Mouse (Mus musculus): ENCODE results near the gene Sult4a1. TPM values are rescaled to one million over a fixed set of nuclear protein-coding genes. Genes with fewer than 3 reads are reported as not detected.

Gene Sult4a1
- polyA plus RNA-seq, 1 experiment from 2014 or later: 114 TPM

GRCm38 (mm10) chr15:84070116-84070676, 35.4 kb downstream of the Sult4a1 start:
- Histone ChIP-seq H3K4me1 (ENCODE audit: control insufficient read depth, insufficient read depth, low read length) (peaks cover 17% of the 10 kb centered on the region; the same call in 1 of the 2 replicates), H3K27me3 (ENCODE audit: control insufficient read depth, insufficient read depth, low read depth, low read length) (no peaks in the 10 kb centered on the region; the same call in 1 of the 2 replicates), H3K4me3 (ENCODE audit: low read depth, low read length) (no peak overlapping the region), H3K27ac (ENCODE audit: low read length) (no peak overlapping the region), H3K9ac (ENCODE audit: low read depth, low read length) (no peak overlapping the region), H3K9me3 (replicated peaks; ENCODE audit: control insufficient read depth, low read length, poor library complexity, severe bottlenecking) (no peaks in the 10 kb centered on the region), H3K36me3 (ENCODE audit: control insufficient read depth, insufficient read depth, low read length) (no peaks in the 10 kb centered on the region), H3K4me2 (ENCODE audit: low read length) (peak overlapping the region; percentile 35)
- ATAC-seq: no peak
- WGBS: 9% methylated on average over 13 of the region's 13 CpGs

GRCm38 (mm10) chr15:84069455-84070050, 36.0 kb downstream of the Sult4a1 start:
- Histone ChIP-seq H3K9me3 (replicated peaks; ENCODE audit: control insufficient read depth, low read length, poor library complexity, severe bottlenecking) (no peaks in the 10 kb centered on the region), H3K9ac (ENCODE audit: low read depth, low read length) (peak overlapping the region; percentile 21; the same call in 1 of the 2 replicates), H3K4me2 (ENCODE audit: low read length) (peak overlapping the region; percentile 35), H3K4me3 (ENCODE audit: low read depth, low read length) (no peak overlapping the region), H3K4me1 (ENCODE audit: control insufficient read depth, insufficient read depth, low read length) (peaks cover 16% of the 10 kb centered on the region; the same call in 1 of the 2 replicates), H3K27ac (ENCODE audit: low read length) (peak overlapping the region; percentile 6; the same call in 1 of the 2 replicates), H3K27me3 (ENCODE audit: control insufficient read depth, insufficient read depth, low read depth, low read length) (no peaks in the 10 kb centered on the region; the same call in 1 of the 2 replicates), H3K36me3 (ENCODE audit: control insufficient read depth, insufficient read depth, low read length) (no peaks in the 10 kb centered on the region)
- no peak for ATAC-seq
- WGBS: 6% methylated on average over 16 of the region's 16 CpGs

GRCm38 (mm10) chr15:84065701-84066100, 39.9 kb downstream of the Sult4a1 start:
- H3K27me3 ChIP-seq (ENCODE audit: control insufficient read depth, insufficient read depth, low read depth, low read length): no peaks in the 10 kb centered on the region
- no peak overlapping the region for H3K9ac ChIP-seq (ENCODE audit: low read depth, low read length)
- ATAC-seq: no peak
- H3K4me2 ChIP-seq (ENCODE audit: low read length): no peak overlapping the region; the same call in 1 of the 2 replicates
- peaks cover 16% of the 10 kb centered on the region; the same call in 1 of the 2 replicates for H3K4me1 ChIP-seq (ENCODE audit: control insufficient read depth, insufficient read depth, low read length)
- H3K4me3 ChIP-seq (ENCODE audit: low read depth, low read length): no peak overlapping the region
- H3K27ac ChIP-seq (ENCODE audit: low read length): no peak overlapping the region
- 63% methylated on average over 4 of the region's 4 CpGs for WGBS
- no peaks in the 10 kb centered on the region for H3K9me3 ChIP-seq (replicated peaks; ENCODE audit: control insufficient read depth, low read length, poor library complexity, severe bottlenecking)
- no peaks in the 10 kb centered on the region for H3K36me3 ChIP-seq (ENCODE audit: control insufficient read depth, insufficient read depth, low read length)

- Histone ChIP-seq H3K36me3 (ENCODE audit: control insufficient read depth, insufficient read depth, low read length) (no peaks in the 10 kb centered on the region), H3K4me2 (ENCODE audit: low read length) (peak within 1 kb of the TSS; percentile 77), H3K9ac (ENCODE audit: low read depth, low read length) (peak within 1 kb of the TSS; percentile 49; the same call in 1 of the 2 replicates), H3K27ac (ENCODE audit: low read length) (no peak within 1 kb of the TSS), H3K4me3 (ENCODE audit: low read depth, low read length) (peak within 1 kb of the TSS; percentile 42), H3K9me3 (replicated peaks; ENCODE audit: control insufficient read depth, low read length, poor library complexity, severe bottlenecking) (no peaks in the 10 kb centered on the region), H3K4me1 (ENCODE audit: control insufficient read depth, insufficient read depth, low read length) (peaks cover 16% of the 10 kb centered on the region; the same call in 1 of the 2 replicates), H3K27me3 (ENCODE audit: control insufficient read depth, insufficient read depth, low read depth, low read length) (no peaks in the 10 kb centered on the region)
- ATAC-seq: peak; percentile 75
- under 1% methylated on average over 28 of the region's 29 CpGs for WGBS
Measured at GRCm38 (mm10) chr15:84065140-84065539, 40.4 kb downstream of the Sult4a1 start, which contains the start of gene Efcab6. Efcab6 (minus strand) TSS chr15:84065379.

- ATAC-seq: no peak
- Histone ChIP-seq H3K9me3 (replicated peaks; ENCODE audit: control insufficient read depth, low read length, poor library complexity, severe bottlenecking) (no peaks in the 10 kb centered on the region), H3K4me3 (ENCODE audit: low read depth, low read length) (no peak overlapping the region), H3K4me2 (ENCODE audit: low read length) (no peak overlapping the region), H3K27me3 (ENCODE audit: control insufficient read depth, insufficient read depth, low read depth, low read length) (no peaks in the 10 kb centered on the region), H3K36me3 (ENCODE audit: control insufficient read depth, insufficient read depth, low read length) (no peaks in the 10 kb centered on the region), H3K4me1 (ENCODE audit: control insufficient read depth, insufficient read depth, low read length) (peaks cover under 1% of the 10 kb centered on the region; the same call in 1 of the 2 replicates), H3K27ac (ENCODE audit: low read length) (no peak overlapping the region), H3K9ac (ENCODE audit: low read depth, low read length) (no peak overlapping the region)
- WGBS: 79% methylated on average over 6 of the region's 6 CpGs
Measured at GRCm38 (mm10) chr15:84058841-84059240, 46.7 kb downstream of the Sult4a1 start.

GRCm38 (mm10) chr15:84056083-84056482, 49.5 kb downstream of the Sult4a1 start:
- Histone ChIP-seq H3K4me1 (ENCODE audit: control insufficient read depth, insufficient read depth, low read length) (peaks cover 4% of the 10 kb centered on the region), H3K36me3 (ENCODE audit: control insufficient read depth, insufficient read depth, low read length) (no peaks in the 10 kb centered on the region), H3K27me3 (ENCODE audit: control insufficient read depth, insufficient read depth, low read depth, low read length) (no peaks in the 10 kb centered on the region), H3K9me3 (replicated peaks; ENCODE audit: control insufficient read depth, low read length, poor library complexity, severe bottlenecking) (no peaks in the 10 kb centered on the region), H3K4me2 (ENCODE audit: low read length) (no peak overlapping the region), H3K4me3 (ENCODE audit: low read depth, low read length) (no peak overlapping the region), H3K9ac (ENCODE audit: low read depth, low read length) (no peak overlapping the region), H3K27ac (ENCODE audit: low read length) (no peak overlapping the region)
- ATAC-seq: no peak
- WGBS: 75% methylated on average over 5 of the region's 5 CpGs

GRCm38 (mm10) chr15:84053859-84054258, 51.7 kb downstream of the Sult4a1 start:
- Histone ChIP-seq H3K4me3 (ENCODE audit: low read depth, low read length) (no peak overlapping the region), H3K27ac (ENCODE audit: low read length) (peak overlapping the region; percentile 47; the same call in 1 of the 2 replicates), H3K9me3 (replicated peaks; ENCODE audit: control insufficient read depth, low read length, poor library complexity, severe bottlenecking) (no peaks in the 10 kb centered on the region; the same call in 1 of the 2 replicates), H3K4me1 (ENCODE audit: control insufficient read depth, insufficient read depth, low read length) (peaks cover 4% of the 10 kb centered on the region), H3K27me3 (ENCODE audit: control insufficient read depth, insufficient read depth, low read depth, low read length) (no peaks in the 10 kb centered on the region), H3K9ac (ENCODE audit: low read depth, low read length) (no peak overlapping the region), H3K4me2 (ENCODE audit: low read length) (0 out of 2 replicates have a peak overlapping the region, but pooled peaks have one; percentile 4), H3K36me3 (ENCODE audit: control insufficient read depth, insufficient read depth, low read length) (no peaks in the 10 kb centered on the region)
- ATAC-seq: peak; percentile 91
- WGBS: 24% methylated on average over 9 of the region's 9 CpGs

- Histone ChIP-seq H3K4me1 (ENCODE audit: control insufficient read depth, insufficient read depth, low read length) (peaks cover 4% of the 10 kb centered on the region), H3K4me3 (ENCODE audit: low read depth, low read length) (no peak overlapping the region), H3K36me3 (ENCODE audit: control insufficient read depth, insufficient read depth, low read length) (no peaks in the 10 kb centered on the region), H3K9me3 (replicated peaks; ENCODE audit: control insufficient read depth, low read length, poor library complexity, severe bottlenecking) (no peaks in the 10 kb centered on the region; the same call in 1 of the 2 replicates), H3K27me3 (ENCODE audit: control insufficient read depth, insufficient read depth, low read depth, low read length) (no peaks in the 10 kb centered on the region), H3K9ac (ENCODE audit: low read depth, low read length) (no peak overlapping the region), H3K27ac (ENCODE audit: low read length) (no peak overlapping the region), H3K4me2 (ENCODE audit: low read length) (no peak overlapping the region)
- WGBS: 91% methylated on average over 4 of the region's 4 CpGs
- ATAC-seq: peak; percentile 34; the same call in 1 of the 2 replicates
Measured at GRCm38 (mm10) chr15:84053240-84053639, 52.3 kb downstream of the Sult4a1 start.

GRCm38 (mm10) chr15:84052390-84052789, 53.2 kb downstream of the Sult4a1 start:
- Histone ChIP-seq H3K9me3 (replicated peaks; ENCODE audit: control insufficient read depth, low read length, poor library complexity, severe bottlenecking) (no peaks in the 10 kb centered on the region; the same call in 1 of the 2 replicates), H3K27ac (ENCODE audit: low read length) (no peak overlapping the region), H3K4me3 (ENCODE audit: low read depth, low read length) (no peak overlapping the region), H3K4me2 (ENCODE audit: low read length) (no peak overlapping the region), H3K4me1 (ENCODE audit: control insufficient read depth, insufficient read depth, low read length) (peaks cover 4% of the 10 kb centered on the region), H3K9ac (ENCODE audit: low read depth, low read length) (no peak overlapping the region), H3K27me3 (ENCODE audit: control insufficient read depth, insufficient read depth, low read depth, low read length) (no peaks in the 10 kb centered on the region), H3K36me3 (ENCODE audit: control insufficient read depth, insufficient read depth, low read length) (no peaks in the 10 kb centered on the region)
- 91% methylated on average over 9 of the region's 9 CpGs for WGBS
- ATAC-seq: no peak
